Mouse (Mus musculus): ENCODE measurements at regions not wholly inside any gene's neighbourhood (a gene's known extent, or its start where the extent isn't known, plus 50 kb on each side); places are given as distances from the start of the nearest gene placed in this dataset.

DNA sequence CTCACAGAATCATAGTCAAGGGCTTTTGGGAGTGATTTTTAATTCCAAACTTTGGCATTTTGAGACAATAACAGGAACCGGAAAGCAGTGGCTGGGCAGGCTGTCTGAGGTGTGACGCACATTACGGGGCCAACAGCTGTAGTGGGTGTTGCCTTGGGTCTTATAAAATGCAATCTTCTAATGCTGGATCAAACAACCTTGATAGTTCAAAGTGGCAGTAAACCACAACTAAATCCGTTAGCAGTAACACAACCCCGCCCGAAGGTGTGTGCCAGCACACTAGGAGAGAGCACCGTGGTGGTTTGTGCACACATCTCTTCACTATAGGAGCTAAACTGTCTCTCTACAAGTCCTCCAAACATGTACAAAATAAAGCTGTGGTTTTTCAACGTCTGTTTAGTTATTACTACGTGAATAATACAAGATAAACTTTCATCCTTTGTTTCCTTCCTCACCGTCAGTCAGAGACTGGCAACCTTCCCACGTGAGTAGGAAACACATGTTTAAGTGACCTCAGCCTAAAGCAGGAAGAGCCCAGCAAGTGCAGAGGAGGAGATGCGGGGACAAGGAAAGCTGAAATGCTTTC, 72.0 kb upstream of the Dph5 start:
- intact Hi-C loops (cut with DNase I) = no loop called here

DNA sequence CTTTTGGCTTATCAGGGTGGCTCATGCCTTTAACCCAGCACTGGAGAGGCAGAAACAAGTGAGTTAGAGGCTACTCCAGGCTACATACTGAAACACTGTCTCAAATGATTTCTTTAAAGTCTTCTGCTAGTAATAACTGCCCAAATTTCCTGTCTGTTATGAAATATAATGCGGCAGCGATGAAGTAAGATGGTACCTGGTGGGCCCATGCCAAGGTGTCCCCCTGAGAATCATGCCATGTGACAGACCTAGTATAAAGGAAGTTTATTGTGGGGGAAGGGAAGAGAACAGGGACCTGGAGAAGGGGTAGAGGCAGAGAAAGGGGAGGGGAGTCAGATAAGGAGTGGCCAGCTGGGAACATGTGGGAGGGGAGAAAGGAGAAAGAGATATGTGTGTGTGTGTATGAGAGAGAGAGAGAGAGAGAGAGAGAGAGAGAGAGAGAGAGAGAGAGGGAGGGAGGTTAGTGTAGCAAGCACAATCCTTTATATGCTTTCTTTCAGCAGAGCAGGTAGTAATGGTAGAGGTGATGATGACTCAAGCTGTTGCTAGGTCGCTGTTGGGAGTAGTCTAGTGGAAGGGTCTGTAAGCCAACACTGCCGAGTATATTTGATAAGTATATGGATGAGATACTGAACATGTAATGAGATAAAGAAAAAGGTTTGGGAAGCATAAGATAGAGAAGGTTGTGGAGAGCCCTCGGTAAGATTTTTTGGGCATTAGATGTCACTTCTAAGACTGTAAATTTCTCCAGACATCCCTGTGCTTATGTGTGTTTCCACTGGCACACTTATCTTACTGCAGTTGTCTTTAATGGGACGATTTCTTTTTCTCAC, 71.1 kb upstream of the Dph5 start:
- intact Hi-C loops (cut with DNase I) = no loop called here
- no peak for DNase-seq

More for the DNA sequence above, 72.0 kb upstream of the Dph5 start:
- no peak for DNase-seq

DNA sequence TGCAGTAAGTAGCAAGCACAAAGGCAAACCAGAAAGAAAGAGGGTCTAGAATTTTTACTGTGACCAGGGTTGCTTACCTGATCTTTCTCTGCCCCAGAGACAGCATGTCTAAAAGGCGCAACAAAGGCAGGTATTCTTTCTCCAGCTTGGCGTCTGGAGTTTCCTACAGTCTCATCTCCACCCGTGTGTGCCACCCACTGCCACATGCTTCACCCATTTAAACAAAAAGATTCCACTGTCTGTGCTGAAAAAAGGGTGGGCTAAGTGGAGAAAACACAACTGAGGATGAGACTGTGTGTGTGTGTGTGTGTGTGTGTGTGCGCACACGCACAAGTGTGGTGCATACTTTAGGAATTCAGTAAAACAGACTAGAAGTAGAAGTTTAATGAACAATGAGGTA, 69.9 kb upstream of the Dph5 start:
- intact Hi-C loops (cut with DNase I) = no loop called here
- no peak for DNase-seq

DNA sequence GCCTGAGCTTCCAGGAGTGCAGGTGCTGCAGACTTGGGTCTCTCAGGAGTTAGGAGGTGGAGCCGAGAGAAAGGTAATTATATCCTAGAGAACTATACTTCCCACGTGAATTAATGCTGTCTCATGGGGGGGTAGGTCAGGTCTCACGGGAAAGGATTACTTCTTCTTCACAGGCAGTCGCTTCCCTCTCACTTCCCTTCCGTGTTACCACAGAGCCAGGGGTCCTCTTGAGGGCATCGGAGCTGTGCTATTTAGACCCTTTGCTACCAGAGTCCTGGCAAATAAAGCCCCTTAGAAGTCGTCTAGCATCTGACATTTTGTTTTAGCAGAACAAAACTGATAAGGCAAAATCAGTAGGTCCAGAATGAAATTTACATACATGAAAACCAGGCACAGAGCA, 68.9 kb upstream of the Dph5 start:
- no peak for DNase-seq
- intact Hi-C loops (cut with DNase I) = loop anchor here (1.0 kb wide), 1 partner anchor 111 kb away; no protein-coding TSS in a partner anchor

- no peak for DNase-seq
- intact Hi-C loops (cut with DNase I) = loop anchor here (1.0 kb wide), 1 partner anchor 112 kb away; no protein-coding TSS in a partner anchor
Observed at GRCm38 (mm10) chr3:115819401-115820138, 68.1 kb upstream of the Dph5 start.

- DNase-seq = no peak
- intact Hi-C loops (cut with DNase I) = no loop called here
Observed at GRCm38 (mm10) chr3:115820139-115820481, 67.5 kb upstream of the Dph5 start.

GRCm38 (mm10) chr3:115821627-115822026, 66.0 kb upstream of the Dph5 start:
- intact Hi-C loops (cut with DNase I) = no loop called here
- no peak for DNase-seq

DNA sequence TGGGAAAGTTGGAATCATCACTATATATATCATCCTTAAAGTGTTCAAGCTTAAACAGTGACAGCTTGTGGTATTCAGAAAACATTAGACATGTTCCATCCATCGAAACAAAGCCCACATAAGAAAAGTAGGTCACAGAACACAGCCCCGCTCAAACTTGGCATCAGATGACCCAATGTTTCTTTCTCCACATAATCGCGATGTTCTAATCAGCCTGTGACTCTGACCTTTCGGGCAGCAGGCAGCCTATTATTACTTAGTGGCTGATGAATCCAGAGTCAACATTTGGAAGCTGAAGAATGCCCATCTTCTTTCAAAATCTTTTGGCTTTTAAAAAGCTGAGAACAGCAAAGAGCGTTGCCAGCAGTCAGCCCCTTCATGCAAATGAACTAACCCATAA, 65.1 kb upstream of the Dph5 start:
- intact Hi-C loops (cut with DNase I) = no loop called here
- DNase-seq = peak; percentile 14

GRCm38 (mm10) chr3:115823741-115824140, 63.9 kb upstream of the Dph5 start:
- intact Hi-C loops (cut with DNase I) = no loop called here
- no peak for DNase-seq

GRCm38 (mm10) chr3:115824792-115825191, 62.8 kb upstream of the Dph5 start:
- no peak for DNase-seq
- intact Hi-C loops (cut with DNase I) = no loop called here

- intact Hi-C loops (cut with DNase I) = no loop called here
- DNase-seq = no peak
Observed at GRCm38 (mm10) chr3:115835381-115835780, 52.3 kb upstream of the Dph5 start.

GRCm38 (mm10) chr3:115837617-115838216, 49.9 kb upstream of the Dph5 start:
- intact Hi-C loops (cut with DNase I) = no loop called here
- DNase-seq = no peak
